8 mouse cellular contexts compared by ENCODE assay signal in genomic region chr4:148448179-148448852, GRCm38 (mm10). TPM values are rescaled to one million over a fixed set of nuclear protein-coding genes. Genes with fewer than 3 reads are reported as not detected.
DNase-seq lines count a peak whose midpoint lies in the region; ATAC-seq and TF ChIP-seq lines count a peak whose summit lies in the region.

Mtor (plus strand) TSS chr4:148448611.

- under 1% methylated on average over 51 of the region's 56 CpGs for WGBS in forebrain, embryonic 13.5 days
- under 1% methylated on average over 56 of the region's 56 CpGs for WGBS in large intestine, adult 2 months
- under 1% methylated on average over 55 of the region's 56 CpGs for WGBS in liver, postnatal 0 days (ENCODE audit: insufficient replicate concordance)
- 0% methylated on average over 54 of the region's 56 CpGs for WGBS in neural tube, embryonic 14.5 days

- H3K4me3 ChIP-seq in ES-Bruce4 (ENCODE audit: low read depth, low read length), result peak within 1 kb of the TSS; percentile 99
- H3K4me3 ChIP-seq in forebrain, embryonic 13.5 days, result peak within 1 kb of the TSS; percentile 83
- peak within 1 kb of the TSS; percentile 92 for H3K4me3 ChIP-seq in liver, postnatal 0 days (ENCODE audit: low read depth, low read length)
- peak within 1 kb of the TSS; percentile 94 for H3K4me3 ChIP-seq in neural tube, embryonic 14.5 days (ENCODE audit: low read depth, low read length)

- H3K36me3 ChIP-seq in ES-Bruce4 (ENCODE audit: control insufficient read depth, insufficient read depth, low read length, poor library complexity, severe bottlenecking), result peaks cover 4% of the 10 kb centered on the region; the same call in 1 of the 2 replicates
- H3K36me3 ChIP-seq in forebrain, embryonic 13.5 days (ENCODE audit: poor library complexity, severe bottlenecking), result peaks cover 13% of the 10 kb centered on the region
- peaks cover 13% of the 10 kb centered on the region for H3K36me3 ChIP-seq in liver, postnatal 0 days (replicated peaks; ENCODE audit: insufficient read depth, low read length)
- H3K36me3 ChIP-seq in neural tube, embryonic 14.5 days (ENCODE audit: control insufficient read depth, insufficient read depth, low read length), result peaks cover 12% of the 10 kb centered on the region; the same call in 1 of the 2 replicates

- H3K27me3 ChIP-seq in ES-Bruce4 (ENCODE audit: control insufficient read depth, insufficient read depth, low read length, poor library complexity, severe bottlenecking), result no peaks in the 10 kb centered on the region
- H3K27me3 ChIP-seq in forebrain, embryonic 13.5 days, result no peaks in the 10 kb centered on the region
- H3K27me3 ChIP-seq in liver, postnatal 0 days (ENCODE audit: insufficient read depth, low read length), result no peaks in the 10 kb centered on the region
- no peaks in the 10 kb centered on the region for H3K27me3 ChIP-seq in neural tube, embryonic 14.5 days (ENCODE audit: control insufficient read depth, insufficient read depth, low read length)

- peak; percentile 99 for ATAC-seq in cerebellum, adult (ENCODE audit: insufficient number of reproducible peaks, low FRiP score, low TSS enrichment)
- ATAC-seq in forebrain, embryonic 13.5 days, result peak; percentile 98
- peak; percentile 90 for ATAC-seq in liver, postnatal 0 days
- peak; percentile 97 for ATAC-seq in neural tube, embryonic 14.5 days (ENCODE audit: low read depth)

- TF ChIP-seq EP300 in ES-Bruce4 (IDR thresholded peaks at IDR 0.05; ENCODE audit: insufficient read depth, low read depth, low read length), result 0 out of 2 replicates have a peak, but pooled peaks have one; percentile 35
- TF ChIP-seq EP300 in liver, postnatal 0 days (IDR thresholded peaks at IDR 0.05; ENCODE audit: low read depth), result 0 out of 2 replicates have a peak, but pooled peaks have one; percentile 21

- H3K27ac ChIP-seq in ES-Bruce4 (ENCODE audit: insufficient read depth, low read length), result no peak within 1 kb of the TSS; the same call in 1 of the 2 replicates
- peak within 1 kb of the TSS; percentile 82 for H3K27ac ChIP-seq in forebrain, embryonic 13.5 days
- H3K27ac ChIP-seq in liver, postnatal 0 days (ENCODE audit: low read depth), result peak within 1 kb of the TSS; percentile 85
- H3K27ac ChIP-seq in neural tube, embryonic 14.5 days (ENCODE audit: low read depth, low read length), result peak within 1 kb of the TSS; percentile 79

- no peak for TF ChIP-seq CTCF in ES-Bruce4 (IDR thresholded peaks at IDR 0.05; ENCODE audit: low read depth, low read length)
- TF ChIP-seq CTCF in liver, postnatal 0 days (IDR thresholded peaks at IDR 0.05; ENCODE audit: low read depth), result no peak

- peak; percentile 59 for TF ChIP-seq POLR2A in ES-Bruce4 (IDR thresholded peaks at IDR 0.05; ENCODE audit: insufficient read depth, low read length)

- H3K4me1 ChIP-seq in ES-Bruce4 (ENCODE audit: control insufficient read depth, insufficient read depth, low read length), result peaks cover 1% of the 10 kb centered on the region
- peaks cover 35% of the 10 kb centered on the region for H3K4me1 ChIP-seq in forebrain, embryonic 13.5 days
- peaks cover 33% of the 10 kb centered on the region for H3K4me1 ChIP-seq in liver, postnatal 0 days (ENCODE audit: insufficient read depth)
- peaks cover 16% of the 10 kb centered on the region for H3K4me1 ChIP-seq in neural tube, embryonic 14.5 days (ENCODE audit: control insufficient read depth, insufficient read depth, low read length)

- intact Hi-C loops in heart, postnatal 10 days (cut with DNase I), result no loop called here

- peak within 1 kb of the TSS; percentile 87 for H3K9ac ChIP-seq in ES-Bruce4 (ENCODE audit: low read depth, poor library complexity, severe bottlenecking)
- H3K9ac ChIP-seq in forebrain, embryonic 13.5 days, result peak within 1 kb of the TSS; percentile 91
- H3K9ac ChIP-seq in liver, postnatal 0 days (replicated peaks), result peak within 1 kb of the TSS; percentile 93
- peak within 1 kb of the TSS; percentile 87 for H3K9ac ChIP-seq in neural tube, embryonic 14.5 days (replicated peaks; ENCODE audit: low read depth, low read length)

- H3K4me2 ChIP-seq in forebrain, embryonic 13.5 days, result peak within 1 kb of the TSS; percentile 86
- peak within 1 kb of the TSS; percentile 80 for H3K4me2 ChIP-seq in liver, postnatal 0 days (ENCODE audit: low read depth, low read length)
- H3K4me2 ChIP-seq in neural tube, embryonic 14.5 days (ENCODE audit: low read depth, low read length), result peak within 1 kb of the TSS; percentile 84

- DNase-seq in heart, postnatal 10 days, result peak; percentile 97 to 98
- peak; percentile 97 for DNase-seq in large intestine, adult 2 months (ENCODE audit: low read depth, low spot score)
- peak; percentile 93 for DNase-seq in liver, postnatal 0 days
- DNase-seq in testis, postnatal 10 days (ENCODE audit: low spot score), result peak; percentile 94

- H3K9me3 ChIP-seq in ES-Bruce4 (replicated peaks; ENCODE audit: control insufficient read depth, insufficient read depth, low read length, poor library complexity, severe bottlenecking), result no peaks in the 10 kb centered on the region
- no peaks in the 10 kb centered on the region for H3K9me3 ChIP-seq in forebrain, embryonic 13.5 days (replicated peaks)
- H3K9me3 ChIP-seq in liver, postnatal 0 days (ENCODE audit: low read length), result no peaks in the 10 kb centered on the region
- no peaks in the 10 kb centered on the region for H3K9me3 ChIP-seq in neural tube, embryonic 14.5 days (ENCODE audit: control insufficient read depth, low read length)

RNA-seq across cellular contexts. Expression of gene Mtor, which starts in this region (rescaled TPM):
- polyA plus RNA-seq in ES-Bruce4 (2011; ENCODE audit: insufficient read depth, insufficient read length, low read depth, missing spikeins), result 26.0 and 33.8 TPM in 2 replicates
- polyA plus RNA-seq in forebrain, embryonic 13.5 days (2015; fragmentation: Nextera tagmentation; extraction: Ambion mirVana), result 21.9 and 24.0 TPM in 2 replicates
- total RNA-seq in heart, postnatal 10 days (2021), result 10 to 100 TPM; 57.5 to 59.4 TPM
- polyA plus RNA-seq in large intestine, adult 2 months (2012; rRNA removed), result 9.4 and 18.1 TPM in 2 replicates
- polyA plus RNA-seq in liver, postnatal 0 days (2015; fragmentation: Nextera tagmentation; extraction: Ambion mirVana), result 12.3 and 13.0 TPM in 2 replicates
- 33.0 and 33.7 TPM in 2 replicates for polyA plus RNA-seq in neural tube, embryonic 14.5 days (2014; fragmentation: Nextera tagmentation; extraction: Ambion mirVana)
